Mouse (Mus musculus) adrenal gland, postnatal 10 days (tissue): ENCODE data around the gene Cdc42bpg. TPM values are rescaled to one million over a fixed set of nuclear protein-coding genes. Genes with fewer than 3 reads are reported as not detected.
"Not testable (repeated sequence)": the region's sequence is repeated elsewhere in the genome, so short reads cannot be mapped to it uniquely, and the experiment has no call there.

ENCODE experiments used
- DNase-seq: peaks from one replicate; pipeline ENCODE4 v3.0.0; 2021; ENCODE audit warnings: mixed read lengths
- total RNA-seq, 2 experiments: library from RNA; stranded (reverse); gene quantifications; 2 replicates each; pipeline ENCODE4 v1.2.3; 2021

Cdc42bpg gene
- total RNA-seq, 2 experiments from 2014 or later = 10.3 to 11.6 TPM

DNA sequence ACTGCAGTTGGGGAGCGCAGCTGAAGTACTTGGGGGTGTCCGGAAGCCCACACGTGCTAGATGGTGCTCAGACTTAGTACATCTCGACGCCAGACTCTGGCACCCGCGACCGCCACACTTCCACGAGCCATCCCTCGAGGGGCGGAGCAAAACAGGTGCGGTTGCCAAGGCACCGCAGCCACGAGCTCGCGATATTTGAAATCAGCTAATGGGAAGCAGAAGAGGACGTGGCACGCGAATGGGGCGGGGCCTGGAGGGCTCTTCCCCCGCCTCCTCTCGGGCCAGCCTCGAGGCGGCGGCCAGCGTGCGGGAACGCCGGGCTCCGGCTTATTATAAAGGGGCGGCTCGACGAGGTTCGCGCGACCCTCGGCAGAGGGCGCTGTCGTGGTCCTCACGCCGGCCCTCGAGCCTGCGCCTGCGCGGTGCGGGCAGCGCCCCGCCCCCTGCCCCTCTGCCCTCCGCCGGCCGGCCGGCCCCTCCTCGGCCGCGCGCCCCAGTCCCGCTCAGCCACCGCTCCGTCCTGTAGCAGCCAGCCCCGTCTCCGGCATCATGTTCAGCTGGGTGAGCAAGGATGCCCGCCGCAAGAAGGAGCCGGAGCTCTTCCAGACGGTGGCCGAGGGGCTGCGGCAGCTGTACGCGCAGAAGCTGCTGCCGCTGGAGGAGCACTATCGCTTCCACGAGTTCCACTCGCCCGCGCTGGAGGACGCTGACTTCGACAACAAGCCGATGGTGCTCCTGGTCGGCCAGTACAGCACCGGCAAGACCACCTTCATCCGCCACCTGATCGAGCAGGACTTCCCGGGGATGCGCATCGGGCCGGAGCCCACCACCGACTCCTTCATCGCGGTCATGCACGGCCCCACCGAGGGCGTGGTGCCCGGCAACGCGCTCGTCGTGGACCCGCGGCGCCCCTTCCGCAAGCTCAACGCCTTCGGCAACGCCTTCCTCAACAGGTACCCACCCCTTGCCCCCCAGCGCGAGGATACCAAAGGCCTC, 29.5 kb upstream of the Cdc42bpg start, which contains the start of gene Ehd1:
Gene Ehd1 (plus strand): TSS at position 300 of the 996 bp plus-strand sequence.
- peak; percentile 98 for DNase-seq

- peak; percentile 83 for DNase-seq
Observed at GRCm38 (mm10) chr19:6277661-6278438, 28.4 kb upstream of the Cdc42bpg start.

GRCm38 (mm10) chr19:6278439-6279073, 27.7 kb upstream of the Cdc42bpg start:
- no peak for DNase-seq

DNA sequence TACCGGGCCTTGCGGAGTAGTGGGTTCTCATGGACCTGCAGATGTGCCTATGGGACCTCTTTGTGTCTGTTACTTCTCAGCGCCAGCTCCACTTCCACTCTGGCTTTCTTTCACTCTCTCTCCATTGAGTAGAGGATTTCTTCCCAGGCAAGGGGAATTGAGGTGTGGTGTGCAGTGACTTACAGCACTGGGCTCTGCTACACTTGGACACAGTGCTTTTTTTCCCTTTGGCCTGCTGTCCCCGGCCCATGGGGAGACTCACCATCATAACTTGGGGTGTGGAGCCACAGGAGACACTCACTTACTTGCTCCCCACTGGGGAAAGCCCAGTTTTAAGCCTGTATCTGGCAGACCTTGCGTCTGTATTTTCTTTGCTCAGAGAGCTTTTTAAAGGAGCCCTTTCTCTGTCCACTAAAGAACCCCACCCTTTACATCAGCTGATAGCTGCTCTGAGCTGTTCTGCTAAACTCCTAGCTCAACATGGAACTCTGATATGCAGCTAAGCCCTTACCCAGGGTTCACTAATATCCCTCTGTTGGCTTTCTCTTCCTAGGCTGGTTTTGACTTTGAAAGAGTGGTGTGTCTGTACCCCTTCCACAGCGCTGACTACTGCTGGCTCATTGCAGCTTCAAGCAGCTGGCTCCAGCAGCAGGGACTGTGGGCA, 26.6 kb upstream of the Cdc42bpg start:
- DNase-seq = no peak

GRCm38 (mm10) chr19:6280554-6280953, 25.7 kb upstream of the Cdc42bpg start:
- DNase-seq = no peak

- no peak for DNase-seq
Observed at GRCm38 (mm10) chr19:6281122-6282020, 24.9 kb upstream of the Cdc42bpg start.

DNA sequence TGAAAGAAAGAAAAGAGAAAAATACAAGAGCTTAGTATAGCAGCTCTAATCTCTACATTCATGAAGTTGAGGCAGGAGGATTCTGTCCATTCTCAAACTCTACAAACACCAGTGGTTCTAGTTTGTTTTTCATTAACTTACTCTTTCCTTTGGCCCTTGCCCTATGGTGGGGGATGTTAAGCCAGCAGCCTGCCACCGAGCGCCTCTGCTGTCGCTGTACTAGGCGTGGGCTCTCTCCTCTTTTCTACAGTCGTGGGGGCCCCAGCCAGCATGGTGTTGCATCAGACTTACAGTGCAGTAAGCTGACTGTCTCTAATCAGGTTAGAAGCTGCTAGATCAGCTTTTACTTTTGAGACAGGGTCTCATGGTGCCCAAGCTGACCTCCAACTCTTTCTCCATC, 23.3 kb upstream of the Cdc42bpg start:
- DNase-seq = no peak

DNA sequence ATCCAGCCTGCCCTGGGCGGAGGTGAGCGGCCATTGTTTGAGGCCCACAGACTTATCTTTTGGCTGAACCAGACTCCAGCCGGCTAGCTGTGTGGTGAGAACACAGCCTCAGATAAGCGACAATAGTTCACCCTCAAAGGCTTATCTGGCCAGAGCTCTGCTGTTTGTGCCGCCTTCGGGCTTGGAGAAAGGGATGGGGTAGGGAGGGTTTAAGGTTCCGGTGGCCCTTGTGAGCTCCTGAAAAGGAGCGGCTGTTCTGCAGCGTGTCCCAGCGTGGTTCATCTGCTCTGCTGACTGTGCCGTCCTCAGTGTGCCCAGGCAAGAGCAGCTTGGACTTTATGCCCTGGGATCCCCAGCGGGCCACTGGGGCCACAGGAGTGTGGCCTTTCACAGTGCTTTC, 21.8 kb upstream of the Cdc42bpg start:
- DNase-seq = no peak

- DNase-seq = no peak
Observed at GRCm38 (mm10) chr19:6285226-6285625, 21.0 kb upstream of the Cdc42bpg start.

DNA sequence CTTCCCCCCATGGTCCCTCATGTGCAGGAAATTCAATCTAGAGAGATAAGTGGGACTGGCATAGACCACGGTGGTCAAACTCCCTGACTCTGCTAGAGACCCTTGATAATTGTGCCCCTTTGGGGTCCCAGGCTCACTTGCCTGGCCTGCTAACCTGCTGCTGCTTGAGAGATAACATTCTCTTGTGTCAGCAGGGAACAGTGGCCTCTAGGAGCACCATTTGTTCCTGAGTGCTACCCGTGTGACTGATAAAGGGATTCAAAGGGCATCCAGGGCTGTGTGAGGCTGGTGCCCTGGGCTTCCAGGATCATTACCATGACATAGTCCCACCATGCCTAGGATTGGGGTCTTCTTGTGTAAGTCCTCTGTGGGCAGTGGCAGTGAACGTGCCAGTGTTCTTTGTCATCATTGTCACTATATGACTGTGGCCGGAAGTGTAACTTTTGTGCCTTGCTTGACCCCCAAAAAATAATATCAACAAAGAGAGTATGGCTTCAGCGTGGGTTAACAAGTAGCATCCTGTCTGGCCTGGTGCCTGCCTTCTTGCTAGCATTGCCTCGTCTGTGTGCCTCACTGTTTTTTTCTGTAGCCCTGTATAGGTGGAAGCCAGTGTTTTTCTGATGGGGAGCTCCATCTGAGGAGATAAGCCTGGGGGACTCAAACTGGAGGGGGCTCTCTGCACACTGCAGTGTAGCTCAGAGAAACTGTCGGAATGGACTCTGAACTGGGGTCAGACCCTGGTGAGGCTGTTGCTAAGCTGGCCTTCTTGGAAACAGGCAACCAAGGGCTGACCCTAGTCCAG, 20.4 kb upstream of the Cdc42bpg start:
- DNase-seq = no peak

GRCm38 (mm10) chr19:6286434-6287401, 19.5 kb upstream of the Cdc42bpg start:
- DNase-seq = peak; percentile 62

GRCm38 (mm10) chr19:6288236-6288894, 17.9 kb upstream of the Cdc42bpg start:
- no peak for DNase-seq

GRCm38 (mm10) chr19:6289696-6290238, 16.5 kb upstream of the Cdc42bpg start:
- no peak for DNase-seq

DNA sequence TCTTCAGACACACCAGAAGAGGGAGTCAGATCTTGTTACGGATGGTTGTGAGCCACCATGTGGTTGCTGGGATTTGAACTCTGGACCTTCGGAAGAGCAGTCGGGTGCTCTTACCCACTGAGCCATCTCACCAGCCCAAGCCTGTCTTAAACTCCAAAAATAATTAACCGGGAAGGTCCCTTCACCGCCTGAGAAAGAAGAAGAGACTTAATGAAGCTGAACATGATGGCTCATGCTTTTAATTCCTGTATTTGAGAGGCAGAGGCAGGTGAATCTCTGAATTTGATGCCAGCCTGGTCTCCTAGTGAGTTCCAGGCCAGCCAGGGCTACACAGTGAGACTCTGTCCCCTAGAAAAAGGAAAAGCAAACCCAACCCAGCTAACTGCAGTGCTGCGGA, 15.5 kb upstream of the Cdc42bpg start:
- not testable (repeated sequence) for DNase-seq

- no peak for DNase-seq
Observed at GRCm38 (mm10) chr19:6291117-6291781, 15.0 kb upstream of the Cdc42bpg start.

- no peak for DNase-seq
Observed at GRCm38 (mm10) chr19:6292262-6292661, 14.0 kb upstream of the Cdc42bpg start.

DNA sequence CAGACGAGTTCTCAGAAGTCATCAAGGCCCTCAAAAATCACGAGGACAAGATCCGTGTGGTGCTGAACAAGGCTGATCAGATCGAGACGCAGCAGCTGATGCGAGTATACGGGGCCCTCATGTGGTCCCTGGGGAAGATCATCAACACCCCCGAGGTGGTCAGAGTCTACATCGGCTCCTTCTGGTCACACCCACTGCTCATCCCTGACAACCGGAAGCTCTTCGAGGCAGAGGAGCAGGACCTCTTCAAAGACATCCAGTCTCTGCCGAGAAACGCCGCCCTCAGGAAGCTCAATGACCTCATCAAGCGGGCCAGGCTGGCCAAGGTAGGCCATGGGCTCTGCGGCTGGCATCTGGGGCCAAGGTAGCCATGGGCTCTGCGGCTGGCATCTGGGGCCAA, 12.0 kb upstream of the Cdc42bpg start:
- DNase-seq = no peak
